Mouse (Mus musculus) kidney, embryonic 15.5 days (tissue): Measurements from ENCODE around the gene Rangrf. TPM values are rescaled to one million over a fixed set of nuclear protein-coding genes. Genes with fewer than 3 reads are reported as not detected.
A peak's percentile ranks its signal among the peaks of the same experiment; 100 is the strongest.

Experiments
- ATAC-seq: fragments of 200-750 bp; cut with Nextera tagmentation; replicated peaks from 2 replicates; pipeline ENCODE4 v1.8.0; 2017; ENCODE audit warnings: moderate TSS enrichment; ENCODE audit not compliant: low FRiP score
- H3K27ac ChIP-seq: fragments of 300-500 bp; sonication (generic); 2 replicates; pipeline ENCODE4 v1.5.1; 2015; ENCODE audit warnings: mild to moderate bottlenecking, inconsistent platforms
- H3K27me3 ChIP-seq: fragments of 300-500 bp; sonication (generic); 2 replicates; pipeline ENCODE4 v1.6.1; 2015; ENCODE audit warnings: inconsistent platforms
- H3K36me3 ChIP-seq: fragments of 300-500 bp; sonication (generic); 2 replicates; pipeline ENCODE4 v1.6.1; 2015; ENCODE audit warnings: inconsistent platforms
- H3K4me1 ChIP-seq: fragments of 300-500 bp; sonication (generic); 2 replicates; pipeline ENCODE4 v1.6.1; 2015; ENCODE audit warnings: inconsistent platforms
- H3K4me2 ChIP-seq: fragments of 300-500 bp; sonication (generic); 2 replicates; pipeline ENCODE4 v1.6.1; 2015; ENCODE audit warnings: moderate library complexity, mild to moderate bottlenecking, inconsistent platforms
- H3K4me3 ChIP-seq: fragments of 300-500 bp; sonication (generic); replicated peaks from 2 replicates; pipeline ENCODE4 v1.5.1; 2015; ENCODE audit warnings: mild to moderate bottlenecking, inconsistent platforms
- H3K9ac ChIP-seq: fragments of 300-500 bp; sonication (generic); 2 replicates; pipeline ENCODE4 v1.6.1; 2015; ENCODE audit warnings: mild to moderate bottlenecking, inconsistent platforms
- H3K9me3 ChIP-seq: fragments of 300-500 bp; sonication (generic); replicated peaks from 2 replicates; pipeline ENCODE4 v1.6.1; 2016; ENCODE audit warnings: inconsistent platforms
- WGBS: fragments of 180-500 bp; shearing (Covaris S2); methylation state at CpG from one replicate; pipeline ENCODE4 v1.1.7; 2015; ENCODE audit warnings: mixed read lengths; 5-methylcytosine and 5-hydroxymethylcytosine counted together
- polyA plus RNA-seq: library from polyadenylated mRNA; unstranded; fragments of >200 nt; fragmentation: Nextera tagmentation; extraction: Ambion mirVana; gene quantifications from 2 replicates; pipeline ENCODE4 v1.2.1, GENCODE M21; 2015

Rangrf gene
- polyA plus RNA-seq, 1 experiment from 2014 or later: 63.4 TPM

DNA sequence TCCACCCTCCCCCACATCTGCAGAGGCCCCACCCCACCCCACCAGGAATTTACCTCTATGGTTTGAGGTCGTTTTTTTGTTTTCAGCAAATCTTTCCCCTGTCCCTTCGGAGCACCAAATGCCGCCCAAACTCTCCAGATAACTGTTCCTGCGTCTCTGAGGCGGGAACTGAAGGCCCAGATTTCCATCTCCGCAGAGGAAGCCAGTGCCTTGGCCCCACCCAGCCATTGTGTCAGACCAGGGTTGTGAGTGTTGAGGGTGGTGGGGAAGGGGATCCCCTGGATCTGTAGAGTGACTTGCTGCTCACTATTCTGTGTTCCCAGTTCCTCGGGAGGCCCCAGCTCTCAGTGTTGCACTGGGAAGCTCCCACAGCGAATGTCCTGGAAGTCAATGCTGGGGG is 17.7 kb downstream of the Rangrf start, which contains the start of gene Arhgef15:
Gene Arhgef15, minus strand, starts transcription at position 173 of the 400 bp plus-strand sequence.
- Histone ChIP-seq H3K4me3 (peak within 1 kb of the TSS; percentile 44), H3K27me3 (peaks cover 23% of the 10 kb centered on the region), H3K4me2 (peak within 1 kb of the TSS; percentile 76), H3K9me3 (no peaks in the 10 kb centered on the region), H3K9ac (0 out of 2 replicates have a peak within 1 kb of the TSS, but pooled peaks have one; percentile 1), H3K27ac (peak within 1 kb of the TSS; percentile 63), H3K4me1 (peaks cover 37% of the 10 kb centered on the region), H3K36me3 (no peaks in the 10 kb centered on the region)
- no peak for ATAC-seq
- WGBS: 43% methylated on average over 8 of the region's 8 CpGs

DNA sequence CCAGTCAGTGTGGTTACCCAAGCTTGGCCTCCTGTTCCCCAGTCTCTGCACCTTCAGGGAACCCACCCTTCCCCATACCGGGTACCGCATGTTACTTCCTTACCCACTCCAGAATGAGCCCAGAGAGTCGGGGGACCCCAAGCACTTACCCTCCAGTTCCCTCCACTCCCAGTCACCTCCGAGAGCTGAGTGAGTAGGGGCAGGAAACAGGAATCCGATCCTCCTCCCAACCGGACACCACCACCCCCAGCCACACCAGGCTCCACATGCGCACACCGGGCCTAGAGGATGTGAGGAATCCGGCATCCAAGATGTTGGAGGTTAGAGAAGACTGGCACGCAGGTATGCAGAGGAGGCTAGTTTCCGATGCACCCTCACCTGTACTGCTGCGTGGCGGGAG is 18.3 kb downstream of the Rangrf start:
- Histone ChIP-seq H3K4me1 (peaks cover 33% of the 10 kb centered on the region), H3K4me2 (peak overlapping the region; percentile 76), H3K4me3 (peak overlapping the region; percentile 44), H3K9me3 (no peaks in the 10 kb centered on the region), H3K27ac (peak overlapping the region; percentile 63), H3K36me3 (no peaks in the 10 kb centered on the region), H3K9ac (0 out of 2 replicates have a peak overlapping the region, but pooled peaks have one; percentile 1), H3K27me3 (peaks cover 27% of the 10 kb centered on the region)
- WGBS: 28% methylated on average over 13 of the region's 13 CpGs
- ATAC-seq: no peak; the same call in 1 of the 2 replicates

DNA sequence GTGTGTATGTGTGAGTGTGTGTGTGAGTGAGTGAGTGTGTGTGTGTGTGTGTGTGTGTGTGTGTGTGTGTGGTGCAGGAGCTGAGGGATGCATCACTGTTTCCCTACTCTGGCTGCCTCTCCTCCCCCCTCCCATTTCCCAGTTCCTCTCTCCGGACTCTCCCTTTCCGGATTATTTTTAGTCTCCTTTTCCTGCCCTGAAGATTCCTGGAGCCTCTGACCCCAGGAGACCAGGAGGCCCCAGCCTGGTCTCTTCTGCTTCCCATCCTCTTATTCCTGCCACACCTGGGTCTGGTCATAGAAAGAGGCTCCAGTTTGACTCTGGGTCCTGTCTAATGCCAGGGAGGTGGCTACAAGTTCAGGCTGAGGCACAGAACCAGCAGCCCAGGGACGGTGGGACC is 18.9 kb downstream of the Rangrf start:
- Histone ChIP-seq H3K9ac (no peak overlapping the region), H3K27ac (peak overlapping the region; percentile 63), H3K27me3 (peaks cover 32% of the 10 kb centered on the region), H3K4me2 (peak overlapping the region; percentile 76), H3K4me1 (peaks cover 33% of the 10 kb centered on the region), H3K9me3 (no peaks in the 10 kb centered on the region), H3K36me3 (no peaks in the 10 kb centered on the region), H3K4me3 (peak overlapping the region; percentile 44)
- WGBS: 42% methylated on average over 3 of the region's 3 CpGs
- ATAC-seq: no peak

DNA sequence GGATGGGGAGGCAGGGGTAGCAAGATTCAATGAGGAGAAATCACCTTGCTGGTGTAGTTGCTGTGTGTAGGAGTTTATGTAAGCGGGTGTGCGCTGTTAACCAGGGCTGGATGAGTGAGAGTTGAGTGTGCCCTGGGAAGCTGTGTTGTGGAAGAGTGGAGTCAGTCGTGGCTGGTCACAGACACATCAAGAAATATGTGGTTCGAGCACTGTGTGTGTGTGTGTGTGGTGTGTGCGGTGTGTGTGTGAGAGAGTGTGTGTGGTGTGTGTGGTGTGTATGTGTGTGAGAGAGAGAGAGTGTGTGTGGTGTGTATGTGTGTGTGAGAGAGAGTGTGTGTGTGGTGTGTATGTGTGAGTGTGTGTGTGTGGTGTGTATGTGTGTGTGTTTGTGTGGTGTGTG is 19.5 kb downstream of the Rangrf start:
- H3K4me3 ChIP-seq: peak overlapping the region; percentile 44
- no peak overlapping the region for H3K9ac ChIP-seq
- WGBS: 62% methylated on average over 5 of the region's 5 CpGs
- H3K4me2 ChIP-seq: peak overlapping the region; percentile 76
- ATAC-seq: no peak
- H3K4me1 ChIP-seq: peaks cover 33% of the 10 kb centered on the region
- no peaks in the 10 kb centered on the region for H3K36me3 ChIP-seq
- no peaks in the 10 kb centered on the region for H3K9me3 ChIP-seq
- H3K27ac ChIP-seq: no peak overlapping the region
- H3K27me3 ChIP-seq: peaks cover 32% of the 10 kb centered on the region

DNA sequence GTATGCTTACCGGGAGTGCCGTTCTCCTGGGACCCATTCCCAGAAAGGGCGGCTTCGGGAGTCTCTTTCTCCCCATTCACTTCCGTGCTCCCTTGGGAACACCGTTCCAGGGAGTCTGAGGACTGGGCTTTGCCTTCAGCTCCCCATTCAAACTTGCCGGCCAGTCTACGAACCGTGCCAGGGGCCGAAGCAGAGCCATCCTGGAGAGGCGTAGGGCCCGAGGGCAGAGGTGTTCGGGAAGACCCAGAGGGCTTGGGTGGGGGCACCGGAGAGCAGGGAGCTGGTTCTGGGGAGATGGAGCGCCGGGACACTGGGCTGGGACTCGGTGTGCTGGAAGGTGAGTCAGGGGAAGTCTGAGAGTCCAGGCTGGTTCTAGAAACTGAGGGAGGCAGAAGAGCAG is 20.6 kb downstream of the Rangrf start:
- 3% methylated on average over 17 of the region's 17 CpGs for WGBS
- Histone ChIP-seq H3K36me3 (no peaks in the 10 kb centered on the region), H3K4me3 (peak overlapping the region; percentile 44), H3K9ac (peak overlapping the region; percentile 42), H3K27ac (no peak overlapping the region), H3K4me2 (peak overlapping the region; percentile 76), H3K4me1 (peaks cover 33% of the 10 kb centered on the region), H3K27me3 (peaks cover 32% of the 10 kb centered on the region), H3K9me3 (no peaks in the 10 kb centered on the region)
- ATAC-seq: no peak

DNA sequence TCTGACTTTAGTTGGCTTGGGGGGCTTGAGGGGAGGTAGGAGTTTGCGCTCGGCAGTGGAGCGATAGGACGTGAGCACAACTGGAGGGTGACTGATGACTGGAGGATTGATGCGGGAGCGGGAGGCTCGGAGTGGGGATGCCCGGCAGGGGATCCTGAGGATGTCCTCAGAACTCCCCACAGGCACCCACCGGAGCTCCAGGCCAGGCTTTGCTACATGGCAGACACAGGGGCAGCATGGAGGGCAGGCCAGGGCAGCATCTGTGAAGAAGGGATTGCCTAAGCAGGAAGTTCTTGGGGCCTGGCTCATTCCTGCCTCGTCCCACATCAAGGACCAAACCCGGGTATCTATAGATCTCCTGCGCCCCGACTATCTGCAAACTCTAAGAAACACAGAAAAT is 21.1 kb downstream of the Rangrf start:
- WGBS: 7% methylated on average over 13 of the region's 13 CpGs

DNA sequence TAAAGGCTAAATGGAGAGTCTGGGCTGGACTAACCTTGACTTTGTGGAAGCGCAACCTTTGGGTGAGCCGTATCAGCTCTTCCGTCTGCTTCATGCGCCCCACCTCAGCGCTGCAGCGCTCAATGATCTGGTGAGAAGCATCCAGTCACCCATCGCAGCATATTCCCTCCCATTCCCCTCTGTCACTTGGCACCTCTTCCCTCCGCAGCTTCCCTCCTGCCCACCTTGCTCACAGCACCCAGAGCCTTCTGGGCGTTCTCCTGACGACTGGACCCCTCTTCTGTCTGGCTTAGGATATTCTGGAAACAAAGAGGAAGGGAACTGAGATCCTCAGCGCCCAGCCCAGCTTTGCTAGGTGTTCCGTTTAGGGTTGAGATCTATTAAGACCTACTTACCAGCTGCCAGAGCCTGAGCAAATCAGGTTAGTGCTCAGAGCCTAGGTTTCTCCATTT is 27.4 kb downstream of the Rangrf start:
- Histone ChIP-seq H3K9ac (no peak overlapping the region), H3K27ac (no peak overlapping the region), H3K9me3 (no peaks in the 10 kb centered on the region), H3K27me3 (peaks cover 29% of the 10 kb centered on the region), H3K4me2 (peak overlapping the region; percentile 54), H3K4me1 (peaks cover 16% of the 10 kb centered on the region), H3K4me3 (peak overlapping the region; percentile 26; the same call in 1 of the 2 replicates), H3K36me3 (peaks cover 13% of the 10 kb centered on the region; the same call in 1 of the 2 replicates)
- 9% methylated on average over 12 of the region's 12 CpGs for WGBS
- ATAC-seq: no peak; the same call in 1 of the 2 replicates

More for the DNA sequence above, 21.1 kb downstream of the Rangrf start:
- H3K27me3 ChIP-seq: peaks cover 32% of the 10 kb centered on the region
- H3K4me2 ChIP-seq: peak overlapping the region; percentile 76
- no peak overlapping the region for H3K27ac ChIP-seq
- no peak for ATAC-seq
- no peaks in the 10 kb centered on the region for H3K36me3 ChIP-seq
- H3K4me1 ChIP-seq: peaks cover 33% of the 10 kb centered on the region
- peak overlapping the region; percentile 42; the same call in 1 of the 2 replicates for H3K9ac ChIP-seq
- H3K4me3 ChIP-seq: peak overlapping the region; percentile 44
- no peaks in the 10 kb centered on the region for H3K9me3 ChIP-seq

DNA sequence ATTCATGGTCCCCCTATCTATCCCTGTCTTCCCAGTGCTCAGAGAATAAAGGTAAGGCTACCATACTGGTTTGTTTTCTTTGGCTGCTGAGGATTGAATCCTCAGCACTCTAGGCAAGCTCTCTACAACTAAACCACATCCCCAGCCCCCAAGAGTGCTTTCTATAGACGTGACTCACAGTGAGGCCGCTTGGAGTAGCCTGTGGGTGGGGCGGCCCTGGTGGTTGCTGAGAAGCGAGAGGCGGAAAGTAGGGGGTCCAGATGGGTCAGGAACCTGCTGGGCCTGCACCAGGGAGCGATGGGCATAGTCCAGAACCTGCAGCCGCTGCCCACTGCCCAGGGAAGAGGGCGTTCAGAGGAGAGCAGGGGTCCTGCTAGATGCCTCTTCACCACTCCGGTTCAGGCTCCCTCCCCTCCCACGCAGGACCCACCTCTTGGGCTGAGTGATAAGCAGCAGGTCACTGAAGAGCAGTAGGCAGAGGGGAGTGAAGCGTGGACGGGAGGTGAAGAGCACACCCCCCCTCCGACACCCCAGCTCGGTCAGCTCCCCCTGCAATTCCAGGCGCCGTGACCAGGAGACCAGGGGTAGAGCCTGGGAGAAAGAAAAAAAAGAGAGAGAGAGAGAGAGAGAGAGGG is 28.1 kb downstream of the Rangrf start:
- Histone ChIP-seq H3K9ac (peak overlapping the region; percentile 23; the same call in 1 of the 2 replicates), H3K36me3 (peaks cover 13% of the 10 kb centered on the region; the same call in 1 of the 2 replicates), H3K27ac (no peak overlapping the region), H3K9me3 (no peaks in the 10 kb centered on the region), H3K4me2 (peak overlapping the region; percentile 54), H3K4me1 (peaks cover 21% of the 10 kb centered on the region), H3K4me3 (peak overlapping the region; percentile 26), H3K27me3 (peaks cover 27% of the 10 kb centered on the region)
- 23% methylated on average over 16 of the region's 16 CpGs for WGBS
- no peak; the same call in 1 of the 2 replicates for ATAC-seq

DNA sequence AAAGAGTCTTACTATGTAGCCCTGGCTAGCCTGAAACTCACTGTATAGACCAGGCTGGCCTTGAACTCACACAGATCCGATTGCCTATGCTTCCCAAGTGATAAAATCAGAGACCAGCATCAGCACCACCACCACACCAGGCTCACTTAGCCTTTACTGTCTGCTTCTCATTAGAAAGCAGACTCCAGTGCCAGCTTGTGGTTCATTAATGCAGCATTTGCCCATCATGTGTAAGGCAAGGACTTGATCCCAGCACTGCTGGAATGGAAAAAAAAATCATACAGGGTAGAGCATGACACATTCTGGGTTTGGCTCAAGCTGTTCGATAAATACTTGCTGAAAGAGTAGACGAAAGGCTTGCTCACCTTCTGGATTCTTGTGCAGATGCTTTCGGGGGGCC is 29.0 kb downstream of the Rangrf start:
- no peak overlapping the region for H3K9ac ChIP-seq
- no peak for ATAC-seq
- no peak overlapping the region for H3K4me3 ChIP-seq
- WGBS: 87% methylated on average over 4 of the region's 4 CpGs
- peaks cover 21% of the 10 kb centered on the region for H3K4me1 ChIP-seq
- no peak overlapping the region for H3K27ac ChIP-seq
- peaks cover 13% of the 10 kb centered on the region; the same call in 1 of the 2 replicates for H3K36me3 ChIP-seq
- H3K9me3 ChIP-seq: no peaks in the 10 kb centered on the region
- peaks cover 21% of the 10 kb centered on the region for H3K27me3 ChIP-seq
- H3K4me2 ChIP-seq: no peak overlapping the region

DNA sequence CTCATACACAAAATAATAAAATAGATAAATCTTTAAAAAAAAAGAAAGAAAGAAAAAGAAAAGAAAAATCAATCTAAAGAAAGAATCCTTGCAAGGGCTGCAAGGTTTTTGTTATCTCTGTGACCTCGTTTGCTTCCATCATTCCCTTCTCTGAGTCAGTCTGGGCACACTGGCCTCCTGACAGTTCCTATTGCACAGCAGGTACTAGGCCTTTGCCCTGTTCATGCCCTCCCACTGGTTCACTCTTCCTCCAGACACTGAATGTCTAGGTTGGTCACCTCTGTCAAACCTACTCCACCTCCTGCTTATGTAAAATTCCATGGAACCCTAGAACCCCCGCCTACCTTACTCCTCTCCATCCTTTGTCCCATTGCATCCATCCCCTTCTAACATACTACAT is 29.7 kb downstream of the Rangrf start:
- no peak for ATAC-seq
- WGBS: 84% methylated on average over 2 of the region's 2 CpGs
- Histone ChIP-seq H3K4me2 (no peak overlapping the region), H3K27me3 (peaks cover 21% of the 10 kb centered on the region), H3K36me3 (peaks cover 13% of the 10 kb centered on the region; the same call in 1 of the 2 replicates), H3K27ac (no peak overlapping the region), H3K4me3 (no peak overlapping the region), H3K9me3 (no peaks in the 10 kb centered on the region), H3K9ac (no peak overlapping the region), H3K4me1 (peaks cover 25% of the 10 kb centered on the region)

DNA sequence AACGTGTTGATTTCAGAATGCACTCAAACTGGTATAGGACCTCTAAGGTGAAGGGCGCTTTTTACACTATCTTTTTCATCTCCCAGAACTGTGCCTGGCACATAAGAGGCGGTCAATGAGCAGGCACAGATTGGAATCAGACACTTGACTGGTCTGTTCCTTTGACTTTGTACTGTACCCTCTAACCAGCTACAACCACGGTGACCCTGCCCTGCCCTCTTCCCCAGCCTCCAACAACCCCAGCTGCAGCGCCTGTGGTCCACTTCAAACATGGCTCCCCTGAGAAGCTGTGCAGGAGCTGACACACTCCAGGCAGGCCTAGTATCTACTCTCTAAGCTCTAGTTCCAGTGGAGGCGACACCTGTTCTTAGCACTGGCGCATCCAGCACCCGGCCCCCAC is 32.3 kb downstream of the Rangrf start:
- Histone ChIP-seq H3K27ac (no peak overlapping the region; the same call in 1 of the 2 replicates), H3K27me3 (peaks cover 16% of the 10 kb centered on the region), H3K36me3 (peaks cover 13% of the 10 kb centered on the region; the same call in 1 of the 2 replicates), H3K4me1 (peaks cover 28% of the 10 kb centered on the region), H3K9me3 (no peaks in the 10 kb centered on the region), H3K9ac (no peak overlapping the region), H3K4me3 (no peak overlapping the region), H3K4me2 (no peak overlapping the region)
- no peak for ATAC-seq
- 78% methylated on average over 8 of the region's 8 CpGs for WGBS

DNA sequence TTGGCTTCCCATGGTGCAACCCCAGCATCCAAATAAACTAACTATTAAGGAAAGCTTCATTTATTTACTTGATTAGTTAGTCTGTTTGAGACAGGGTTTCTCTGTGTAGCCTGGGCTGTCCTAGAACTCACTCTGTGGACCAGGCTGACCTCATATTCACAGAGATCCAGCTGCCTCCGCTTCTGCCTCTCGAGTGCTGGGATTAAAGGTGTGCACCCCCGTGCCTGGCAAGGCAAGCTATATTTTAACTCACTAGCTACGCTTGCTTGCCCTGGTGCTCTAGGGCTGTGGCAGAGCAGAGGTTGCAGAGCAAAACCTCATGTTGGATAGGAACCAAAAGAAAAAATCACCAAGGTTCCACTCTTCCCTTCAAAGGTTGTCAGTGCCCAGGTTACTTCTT is 34.5 kb downstream of the Rangrf start:
- H3K9me3 ChIP-seq: no peaks in the 10 kb centered on the region
- 35% methylated on average over 4 of the region's 4 CpGs for WGBS
- ATAC-seq: 0 out of 2 replicates have a peak, but pooled peaks have one; percentile 42
- peaks cover 13% of the 10 kb centered on the region; the same call in 1 of the 2 replicates for H3K36me3 ChIP-seq
- peak overlapping the region; percentile 50 for H3K4me3 ChIP-seq
- peak overlapping the region; percentile 59 for H3K4me2 ChIP-seq
- peak overlapping the region; percentile 85 for H3K27ac ChIP-seq
- no peaks in the 10 kb centered on the region for H3K27me3 ChIP-seq
- H3K9ac ChIP-seq: peak overlapping the region; percentile 39
- H3K4me1 ChIP-seq: peaks cover 16% of the 10 kb centered on the region; the same call in 1 of the 2 replicates
